Mouse (Mus musculus) monocyte, adult 5-6 weeks (primary cell): ENCODE measurements at regions not wholly inside any gene's neighbourhood (a gene's known extent, or its start where the extent isn't known, plus 50 kb on each side); places are given as distances from the start of the nearest gene placed in this dataset.

Source experiments
- ATAC-seq: fragments of 153-309, 156-312 bp; replicated peaks from 2 replicates; pipeline ENCODE4 v1.8.0; 2017; ENCODE audit warnings: mild to moderate bottlenecking; ENCODE audit not compliant: low TSS enrichment, insufficient number of reproducible peaks, severe bottlenecking, poor library complexity, low FRiP score

- ATAC-seq: no peak
These were observed 186.4 kb downstream of the Npr3 start for GRCm38 (mm10) chr15:11720645-11721044.

GRCm38 (mm10) chr15:11716168-11716842 is 190.8 kb downstream of the Npr3 start:
- peak; percentile 82 for ATAC-seq

DNA sequence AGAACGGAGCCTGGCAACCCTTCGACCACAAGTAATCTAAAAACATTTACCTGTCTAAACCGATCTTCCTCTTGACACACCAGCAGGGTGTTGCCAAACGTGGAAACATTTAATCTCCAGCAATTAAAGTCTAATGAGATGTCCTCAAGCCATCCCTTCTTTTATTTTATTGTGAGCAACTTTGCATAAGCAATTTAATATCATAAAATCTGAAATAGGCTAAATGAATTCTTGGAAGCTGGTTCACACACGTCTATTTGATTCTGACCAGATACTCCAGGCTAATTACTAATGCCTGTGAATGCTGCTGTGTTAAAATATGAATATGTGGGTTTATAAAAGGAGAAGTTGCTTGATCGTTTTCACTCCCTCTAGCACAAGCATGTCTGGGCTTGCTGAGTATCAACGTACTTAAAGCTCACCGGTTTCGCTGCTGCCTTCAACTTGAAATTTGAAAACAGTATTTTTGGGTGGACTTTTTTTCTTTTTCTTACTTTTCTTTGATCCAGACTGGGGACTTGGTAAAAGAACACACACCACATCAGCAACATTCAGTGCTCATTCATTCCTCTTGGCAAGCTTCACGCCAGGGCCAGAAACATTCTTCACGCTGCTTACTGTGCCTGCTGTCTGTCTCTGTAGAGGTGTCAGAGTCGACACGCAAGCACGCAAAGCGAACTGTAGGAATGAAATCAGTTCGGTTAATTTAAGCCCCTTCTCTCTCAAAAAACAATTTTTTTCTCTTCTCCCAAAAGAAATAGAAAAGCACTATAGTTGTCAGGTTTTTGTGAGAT is 194.4 kb downstream of the Npr3 start:
- ATAC-seq: no peak

- ATAC-seq: no peak
These were observed 205.8 kb downstream of the Npr3 start for GRCm38 (mm10) chr15:11701246-11701645.

DNA sequence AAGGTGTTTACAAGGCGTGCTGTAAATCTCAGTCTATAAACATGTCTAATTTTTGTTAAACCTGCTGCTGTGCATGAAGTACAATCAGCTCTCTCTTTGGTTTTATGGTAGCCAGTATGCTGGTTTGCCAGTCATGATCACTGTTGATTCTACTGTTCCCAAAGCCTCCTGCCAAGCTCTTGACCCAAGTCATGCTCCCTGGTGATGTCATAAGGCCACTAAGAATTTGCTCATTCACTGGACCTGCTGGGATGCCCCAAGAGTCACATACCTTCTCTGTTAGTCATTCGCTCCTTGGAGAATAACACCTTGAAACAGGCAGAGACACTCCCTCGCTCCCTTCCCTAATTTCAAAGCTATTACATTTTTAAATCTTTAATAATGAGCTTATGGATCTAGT is 207.2 kb downstream of the Npr3 start:
- no peak for ATAC-seq

DNA sequence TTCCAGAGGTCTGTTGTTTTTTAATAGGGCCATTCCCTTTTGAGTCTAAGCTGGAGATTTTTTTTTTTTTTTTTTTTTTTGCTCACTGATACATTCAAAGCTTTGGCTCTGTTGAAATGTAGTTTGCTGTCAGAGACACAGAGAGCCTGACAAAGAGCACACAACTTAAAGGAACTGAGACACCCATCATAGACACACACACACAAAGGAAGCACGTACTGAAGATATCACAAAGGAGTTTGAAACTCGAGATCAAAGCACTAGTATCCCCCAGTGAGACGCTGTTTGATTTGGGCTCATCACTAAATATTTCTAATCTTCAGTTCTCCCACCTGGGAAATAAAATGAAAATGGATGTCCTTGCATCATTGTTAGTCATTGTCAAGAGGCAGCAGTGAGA is 210.0 kb downstream of the Npr3 start:
- ATAC-seq: no peak

DNA sequence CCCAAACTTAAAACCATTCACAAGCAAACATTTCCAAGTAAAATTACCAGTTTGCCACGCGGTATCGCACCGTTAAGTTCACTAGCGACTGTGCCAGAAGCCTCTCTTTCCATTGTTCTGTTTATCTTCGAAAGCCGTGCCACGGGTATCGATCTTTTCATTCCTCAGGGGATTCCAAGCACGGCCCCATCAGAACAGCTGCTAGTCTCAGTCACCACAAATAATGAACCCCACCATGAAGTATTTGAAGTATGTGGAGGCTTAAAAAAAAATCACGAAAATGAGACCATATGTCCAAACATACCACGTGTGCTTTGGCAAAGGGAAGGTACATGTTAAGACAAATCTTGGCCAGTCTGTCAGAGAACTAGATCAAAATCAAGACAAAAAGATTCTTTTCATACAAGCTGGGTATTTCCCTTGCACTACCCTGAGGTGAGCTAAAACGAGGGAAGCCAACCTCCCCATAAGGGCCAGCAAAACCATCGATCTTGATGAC is 213.3 kb downstream of the Npr3 start:
- no peak for ATAC-seq

DNA sequence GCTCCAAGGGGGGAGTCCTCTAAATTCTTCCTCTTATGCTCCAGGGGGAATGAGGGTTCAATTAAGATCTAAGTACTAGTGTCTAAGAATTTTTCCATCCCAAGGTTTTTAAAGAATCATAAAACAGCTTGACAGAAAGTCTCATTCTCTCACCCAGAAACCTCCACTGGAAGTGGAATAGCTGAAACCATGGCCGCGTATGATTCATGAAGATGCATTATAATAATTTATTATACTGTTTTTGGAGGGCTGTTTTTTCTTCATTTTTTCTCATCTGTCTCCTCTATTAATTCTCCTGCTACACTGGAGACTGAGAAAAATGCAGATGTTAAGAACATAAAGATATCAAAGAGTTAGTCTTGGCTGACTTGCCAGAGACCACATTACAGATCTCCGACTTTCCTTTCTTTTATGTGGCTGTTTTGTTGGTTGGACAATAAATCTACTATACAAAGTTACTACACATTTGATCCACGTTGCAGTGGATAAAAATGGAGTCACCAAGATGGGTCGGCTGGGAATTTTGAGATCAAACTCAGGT is 242.2 kb downstream of the Npr3 start:
- ATAC-seq: no peak

DNA sequence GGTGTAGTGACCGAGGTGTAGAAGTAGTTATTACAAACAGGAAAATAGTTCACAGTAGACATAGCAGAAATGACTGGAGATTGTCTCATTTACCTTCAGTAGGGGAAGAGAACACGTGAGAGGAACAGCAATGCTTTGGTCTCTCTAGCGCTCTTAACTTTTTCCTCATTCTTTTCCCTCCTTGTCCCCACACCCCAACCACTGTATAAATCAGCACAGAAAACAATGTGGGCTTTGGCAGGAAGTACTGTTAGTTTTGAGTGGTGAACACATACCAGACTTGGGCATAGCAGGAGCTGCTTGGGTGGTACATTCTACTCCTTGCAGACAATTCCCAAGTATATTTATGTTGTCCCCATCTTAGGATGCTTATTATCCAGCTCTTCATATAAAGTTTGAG is 251.9 kb downstream of the Npr3 start:
- ATAC-seq: no peak

GRCm38 (mm10) chr15:11646241-11646640 is 246.8 kb upstream of the Tars start:
- ATAC-seq: no peak

GRCm38 (mm10) chr15:11644779-11645178 is 245.3 kb upstream of the Tars start:
- ATAC-seq: no peak

GRCm38 (mm10) chr15:11630654-11631053 is 231.2 kb upstream of the Tars start:
- no peak for ATAC-seq

DNA sequence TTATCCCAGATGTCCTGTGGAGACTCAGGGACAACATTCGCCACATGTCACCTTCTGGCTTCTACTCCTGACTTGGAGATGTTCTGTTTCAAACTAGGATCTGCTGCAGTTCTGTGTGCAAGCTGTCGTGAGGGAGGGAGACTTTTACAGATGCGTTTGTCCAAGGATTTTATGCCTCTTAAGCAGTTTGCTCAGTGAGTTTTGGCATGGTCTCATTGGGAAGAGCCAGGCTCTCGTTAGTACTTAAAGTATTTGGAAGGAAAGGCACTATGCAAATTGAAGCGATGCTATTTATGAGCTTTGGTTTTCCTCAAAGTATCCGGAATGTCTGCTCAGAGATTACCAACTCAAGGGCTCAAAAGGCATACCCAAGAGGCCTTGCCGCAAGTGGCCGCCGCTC is 227.0 kb upstream of the Tars start:
- no peak for ATAC-seq

DNA sequence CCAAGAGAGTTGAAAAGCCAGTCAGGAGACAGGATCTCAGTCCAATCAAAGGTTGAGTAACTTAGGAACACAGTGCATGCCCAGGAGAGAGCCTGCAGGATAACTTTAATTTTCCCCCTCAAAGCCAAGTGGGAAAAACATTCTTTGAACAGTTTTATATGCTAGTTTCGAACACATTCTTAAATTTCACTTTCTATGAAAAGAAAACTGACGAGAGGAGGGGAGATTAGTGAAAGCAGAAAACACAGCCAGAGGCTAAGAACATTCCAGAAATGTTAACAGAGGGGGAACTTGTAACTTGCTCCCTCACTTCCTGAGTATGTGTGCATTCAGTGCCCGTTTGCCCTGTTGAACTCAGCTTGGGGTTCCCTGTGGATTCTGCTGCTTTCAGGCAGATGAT is 213.0 kb upstream of the Tars start:
- ATAC-seq: no peak

DNA sequence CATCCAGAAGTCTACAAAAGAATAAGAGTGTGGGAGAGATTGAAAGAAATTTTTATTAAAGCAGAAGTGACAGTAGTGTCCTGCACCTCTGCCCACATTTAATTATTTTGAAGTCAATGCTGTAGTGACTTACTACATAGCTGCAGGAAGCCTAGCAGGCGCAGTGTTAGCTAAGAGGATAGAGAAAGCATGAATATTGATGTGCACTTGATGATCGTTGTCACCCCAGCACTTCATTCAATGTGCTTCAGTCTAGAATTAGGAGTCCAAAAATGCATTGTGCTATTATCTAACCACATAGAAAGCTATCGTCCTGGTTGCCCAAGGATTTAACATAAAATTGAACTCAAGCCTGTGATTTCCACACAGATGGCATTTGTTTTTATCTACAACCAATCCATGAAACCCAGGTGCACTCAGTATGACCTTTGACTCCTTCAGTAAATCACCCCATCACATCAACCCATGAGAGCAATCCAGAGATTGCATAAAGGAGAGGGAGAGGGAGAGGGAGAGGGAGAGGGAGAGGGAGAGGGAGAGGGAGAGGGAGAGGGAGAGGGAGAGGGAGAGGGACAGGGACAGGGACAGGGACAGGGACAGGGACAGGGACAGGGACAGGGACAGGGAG is 210.7 kb upstream of the Tars start:
- no peak for ATAC-seq

GRCm38 (mm10) chr15:11607489-11607888 is 208.0 kb upstream of the Tars start:
- ATAC-seq: no peak

- ATAC-seq: no peak
These were observed 206.2 kb upstream of the Tars start for GRCm38 (mm10) chr15:11605677-11606076.

GRCm38 (mm10) chr15:11597021-11597420 is 197.6 kb upstream of the Tars start:
- no peak for ATAC-seq

DNA sequence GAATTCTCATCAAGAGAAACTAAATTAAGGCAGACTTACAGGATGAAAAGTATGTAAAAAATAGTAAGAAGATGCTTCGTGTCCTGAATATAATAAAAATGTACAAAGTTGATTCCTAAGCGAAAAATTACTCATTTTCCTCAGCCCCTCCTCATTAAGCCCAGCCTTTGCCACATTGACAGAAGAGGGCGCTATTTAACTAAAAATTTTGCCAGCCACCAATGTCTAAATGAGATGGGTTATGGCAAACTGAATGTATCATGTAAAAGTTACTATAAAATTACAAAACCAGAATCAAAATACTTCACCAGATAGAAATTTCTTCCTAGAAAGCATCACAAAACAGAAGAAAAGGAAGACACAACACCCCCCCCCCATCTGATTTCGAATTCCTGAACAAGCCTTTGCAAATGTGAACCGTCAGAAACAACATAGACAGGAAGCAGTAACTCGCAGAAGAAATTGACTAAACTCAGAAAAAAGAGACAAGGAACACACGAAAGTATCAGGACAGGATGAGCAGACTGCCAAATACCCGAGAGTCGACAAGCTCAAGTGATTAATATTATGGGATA is 191.2 kb upstream of the Tars start:
- ATAC-seq: no peak
